In genomic region chr9:14394956-14395561, GRCm38 (mm10) we compare ENCODE assay signal across 1 mouse cellular context.
TF ChIP-seq lines count a peak whose summit lies in the region.

No protein-coding gene starts in this region.

TF ChIP-seq in MEL, 35 proteins besides CTCF, POLR2A, EP300 and RAD21 (continued from another document):
- TF ChIP-seq ETS1 (IDR thresholded peaks at IDR 0.05; ENCODE audit: low read depth, low read length) (peak; percentile 58), CHD2 (IDR thresholded peaks at IDR 0.05; ENCODE audit: low read length) (no peak), POLR2AphosphoS5 (IDR thresholded peaks at IDR 0.05; ENCODE audit: borderline replicate concordance, low read depth, low read length) (no peak), ZC3H11A (IDR thresholded peaks at IDR 0.05; ENCODE audit: low read depth, low read length) (no peak), TBP (IDR thresholded peaks at IDR 0.05; ENCODE audit: low read depth, low read length) (0 out of 2 replicates have a peak, but pooled peaks have one; percentile 21), E2F4 (IDR thresholded peaks at IDR 0.05; ENCODE audit: borderline replicate concordance, low read depth, low read length) (no peak), USF2 (IDR thresholded peaks at IDR 0.05; ENCODE audit: borderline replicate concordance in 1 of 2, insufficient read depth in 1 of 2, low read depth in 1 of 2, low read length in 2 of 2) (no peak), SIN3A (IDR thresholded peaks at IDR 0.05; ENCODE audit: low read length) (peak; percentile 66; the same call in 1 of the 2 replicates), KAT2A (conservative IDR thresholded peaks at IDR 0.05; ENCODE audit: low read depth, low read length) (no peak), ZKSCAN1 (IDR thresholded peaks at IDR 0.05; ENCODE audit: low read depth, low read length) (no peak), ZNF384 (IDR thresholded peaks at IDR 0.05; ENCODE audit: low read depth, low read length) (no peak), MAX (IDR thresholded peaks at IDR 0.05; ENCODE audit: low read length) (no peak)
TF ChIP-seq in MEL: peak in this region for 9.
